Mouse (Mus musculus): Measurements from ENCODE around the gene Rwdd2b. TPM values are rescaled to one million over a fixed set of nuclear protein-coding genes. Genes with fewer than 3 reads are reported as not detected.

Gene Rwdd2b
- total RNA-seq, 1 experiment, result 4.6 TPM

DNA sequence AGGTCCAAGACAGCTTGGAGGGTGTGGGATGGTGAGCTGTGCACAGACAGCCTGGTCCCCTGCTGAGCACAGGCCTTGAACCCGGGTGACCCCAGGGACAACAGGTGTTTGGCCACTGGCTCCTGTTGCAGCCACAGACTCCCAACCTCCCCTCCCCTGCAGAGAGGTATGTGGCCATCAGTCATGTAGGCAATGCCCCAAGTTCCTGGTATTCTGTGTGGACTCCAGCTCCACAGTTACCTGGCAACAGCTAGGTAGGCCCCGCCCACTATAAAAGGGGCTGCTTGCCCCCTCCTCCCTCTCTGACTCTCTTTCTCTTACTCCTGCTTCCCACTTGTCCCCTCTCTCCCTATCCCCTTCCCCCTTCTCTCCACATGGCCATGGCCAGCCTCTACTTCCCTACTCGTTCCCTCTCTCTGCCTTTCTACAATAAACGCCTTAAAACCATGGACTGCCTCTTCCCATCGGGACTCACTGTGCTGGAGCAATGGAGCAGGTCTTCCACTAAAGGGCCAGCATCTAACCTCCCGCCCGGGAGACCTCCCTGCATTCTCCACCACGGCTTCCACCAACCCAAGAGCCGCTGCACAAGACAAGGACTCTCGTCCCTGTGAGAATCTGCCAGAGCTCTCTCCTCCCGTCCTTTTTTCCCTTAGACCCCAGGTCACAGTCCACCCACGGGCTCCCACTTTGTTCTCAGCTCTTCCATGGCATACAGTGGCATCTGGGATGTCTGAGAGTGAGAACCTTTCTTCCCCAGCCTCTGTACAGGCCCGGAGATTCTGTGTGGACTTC, 4.8 kb downstream of the Rwdd2b start:
- Histone ChIP-seq H3K4me1 (ENCODE audit: control insufficient read depth in 2 of 2, insufficient read depth in 2 of 2, low read length in 2 of 2, poor library complexity in 1 of 2) (peaks cover 2 to 10% of the 10 kb centered on the region in 2 experiments; a peak in 3 of 4 replicates), H3K27ac (ENCODE audit: insufficient read depth, low read depth, low read length, poor library complexity, severe bottlenecking) (no peak overlapping the region), H3K4me3 (ENCODE audit: insufficient read depth in 1 of 2, low read depth in 1 of 2, low read length in 2 of 2, poor library complexity in 1 of 2, severe bottlenecking in 1 of 2) (peak overlapping the region; percentile 1 to 49), H3K9me3 (ENCODE audit: control insufficient read depth, insufficient read depth, low read depth, low read length) (no peaks in the 10 kb centered on the region), H3K9ac (ENCODE audit: insufficient read depth, low read depth, low read length, poor library complexity, severe bottlenecking) (peak overlapping the region; percentile 1; the same call in 1 of the 2 replicates), H3K36me3 (ENCODE audit: control insufficient read depth, insufficient read depth, low read length, poor library complexity, severe bottlenecking) (no peaks in the 10 kb centered on the region)
- peak; percentile 52 for DNase-seq (ENCODE audit: low read depth, low spot score)
- in situ Hi-C loops (cut with MboI; ENCODE audit: low sequenced_read_pairs in 2 of 2, unreplicated experiment in 2 of 2), result no loop called here
- no peak for TF ChIP-seq CHD2 (IDR thresholded peaks at IDR 0.05; ENCODE audit: low read depth, low read length)
- no peak for TF ChIP-seq HCFC1 (IDR thresholded peaks at IDR 0.05; ENCODE audit: borderline replicate concordance, insufficient read depth, low read length)
- TF ChIP-seq ZNF384 (IDR thresholded peaks at IDR 0.05; ENCODE audit: low read depth, low read length), result no peak
- TF ChIP-seq MAFK (IDR thresholded peaks at IDR 0.05; ENCODE audit: insufficient read depth, low read depth, low read length), result no peak
- no peak for TF ChIP-seq ZC3H11A (IDR thresholded peaks at IDR 0.05; ENCODE audit: borderline replicate concordance, low read depth, low read length)

DNA sequence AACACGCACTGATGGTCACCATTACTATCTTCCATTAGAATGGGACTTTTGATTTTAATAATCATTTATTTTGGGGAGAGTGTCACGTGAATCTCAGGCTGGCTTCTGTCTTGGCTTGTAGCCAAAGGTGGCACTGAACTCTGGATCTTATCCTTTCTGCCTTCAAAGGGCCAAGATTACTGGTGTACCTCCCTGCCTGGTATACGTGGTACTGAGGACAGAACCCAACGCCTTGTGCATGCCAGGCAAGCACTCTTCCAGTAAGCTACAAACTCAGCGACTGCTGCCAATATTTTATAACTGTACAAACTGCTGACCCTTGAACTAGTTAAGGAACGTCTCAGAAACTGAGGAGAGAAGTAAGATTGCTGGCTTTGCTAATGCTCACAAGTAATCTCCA, 5.4 kb downstream of the Rwdd2b start:
- Histone ChIP-seq H3K9ac (ENCODE audit: insufficient read depth, low read depth, low read length, poor library complexity, severe bottlenecking) (no peak overlapping the region), H3K36me3 (ENCODE audit: control insufficient read depth, insufficient read depth, low read length, poor library complexity, severe bottlenecking) (no peaks in the 10 kb centered on the region), H3K9me3 (ENCODE audit: control insufficient read depth, insufficient read depth, low read depth, low read length) (no peaks in the 10 kb centered on the region), H3K4me3 (ENCODE audit: insufficient read depth in 1 of 2, low read depth in 1 of 2, low read length in 2 of 2, poor library complexity in 1 of 2, severe bottlenecking in 1 of 2) (no peak overlapping the region), H3K4me1 (ENCODE audit: control insufficient read depth in 2 of 2, insufficient read depth in 2 of 2, low read length in 2 of 2, poor library complexity in 1 of 2) (peaks cover 2 to 10% of the 10 kb centered on the region in 2 experiments; a peak in 3 of 4 replicates), H3K27ac (ENCODE audit: insufficient read depth, low read depth, low read length, poor library complexity, severe bottlenecking) (no peak overlapping the region)
- no peak for DNase-seq (ENCODE audit: low read depth, low spot score)
- in situ Hi-C loops (cut with MboI; ENCODE audit: low sequenced_read_pairs in 2 of 2, unreplicated experiment in 2 of 2), result no loop called here
- TF ChIP-seq ZNF384 (IDR thresholded peaks at IDR 0.05; ENCODE audit: low read depth, low read length) (no peak), CHD2 (IDR thresholded peaks at IDR 0.05; ENCODE audit: low read depth, low read length) (no peak), HCFC1 (IDR thresholded peaks at IDR 0.05; ENCODE audit: borderline replicate concordance, insufficient read depth, low read length) (no peak), ZC3H11A (IDR thresholded peaks at IDR 0.05; ENCODE audit: borderline replicate concordance, low read depth, low read length) (no peak), MAFK (IDR thresholded peaks at IDR 0.05; ENCODE audit: insufficient read depth, low read depth, low read length) (no peak)

DNA sequence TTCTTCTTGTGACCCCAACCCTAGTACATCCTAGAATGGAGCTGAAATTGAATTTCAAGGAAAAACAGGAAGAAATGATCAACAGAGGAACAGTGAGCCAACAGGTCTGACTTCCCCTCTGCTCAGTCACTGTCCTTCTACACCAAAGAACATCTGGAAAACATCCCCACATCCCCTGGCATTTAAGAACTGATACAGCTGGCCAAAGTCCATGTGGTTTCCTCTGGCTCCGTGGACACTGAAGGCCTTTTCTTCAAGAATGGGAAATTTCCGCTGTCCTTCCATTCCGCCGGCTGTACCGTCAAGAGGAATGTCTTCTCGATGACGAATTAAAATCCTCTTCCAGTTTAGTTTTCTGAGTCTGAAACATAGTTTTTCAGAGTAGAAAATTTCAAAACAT, 6.1 kb downstream of the Rwdd2b start:
- Histone ChIP-seq H3K4me3 (ENCODE audit: insufficient read depth in 1 of 2, low read depth in 1 of 2, low read length in 2 of 2, poor library complexity in 1 of 2, severe bottlenecking in 1 of 2) (no peak overlapping the region), H3K9ac (ENCODE audit: insufficient read depth, low read depth, low read length, poor library complexity, severe bottlenecking) (no peak overlapping the region), H3K9me3 (ENCODE audit: control insufficient read depth, insufficient read depth, low read depth, low read length) (no peaks in the 10 kb centered on the region), H3K4me1 (ENCODE audit: control insufficient read depth in 2 of 2, insufficient read depth in 2 of 2, low read length in 2 of 2, poor library complexity in 1 of 2) (peaks cover 2 to 10% of the 10 kb centered on the region in 2 experiments; a peak in 3 of 4 replicates), H3K36me3 (ENCODE audit: control insufficient read depth, insufficient read depth, low read length, poor library complexity, severe bottlenecking) (no peaks in the 10 kb centered on the region), H3K27ac (ENCODE audit: insufficient read depth, low read depth, low read length, poor library complexity, severe bottlenecking) (no peak overlapping the region)
- in situ Hi-C loops (cut with MboI; ENCODE audit: low sequenced_read_pairs in 2 of 2, unreplicated experiment in 2 of 2), result no loop called here
- DNase-seq (ENCODE audit: low read depth, low spot score), result no peak
- no peak for TF ChIP-seq MAFK (IDR thresholded peaks at IDR 0.05; ENCODE audit: insufficient read depth, low read depth, low read length)
- no peak for TF ChIP-seq HCFC1 (IDR thresholded peaks at IDR 0.05; ENCODE audit: borderline replicate concordance, insufficient read depth, low read length)
- TF ChIP-seq CHD2 (IDR thresholded peaks at IDR 0.05; ENCODE audit: low read depth, low read length), result no peak
- TF ChIP-seq ZNF384 (IDR thresholded peaks at IDR 0.05; ENCODE audit: low read depth, low read length), result no peak
- no peak for TF ChIP-seq ZC3H11A (IDR thresholded peaks at IDR 0.05; ENCODE audit: borderline replicate concordance, low read depth, low read length)

GRCm38 (mm10) chr16:87432033-87432814, 8.1 kb downstream of the Rwdd2b start, which contains the start of gene Ltn1:
Gene Ltn1, minus strand, starts transcription at chr16:87432612.
- peak; percentile 97 for DNase-seq (ENCODE audit: low read depth, low spot score)
- Histone ChIP-seq H3K9me3 (ENCODE audit: control insufficient read depth, insufficient read depth, low read depth, low read length) (no peaks in the 10 kb centered on the region), H3K36me3 (ENCODE audit: control insufficient read depth, insufficient read depth, low read length, poor library complexity, severe bottlenecking) (no peaks in the 10 kb centered on the region), H3K9ac (ENCODE audit: insufficient read depth, low read depth, low read length, poor library complexity, severe bottlenecking) (peak within 1 kb of the TSS; percentile 78), H3K4me1 (ENCODE audit: control insufficient read depth in 2 of 2, insufficient read depth in 2 of 2, low read length in 2 of 2, poor library complexity in 1 of 2) (peaks cover 2 to 8% of the 10 kb centered on the region in 2 experiments; a peak in 3 of 4 replicates), H3K4me3 (ENCODE audit: insufficient read depth in 1 of 2, low read depth in 1 of 2, low read length in 2 of 2, poor library complexity in 1 of 2, severe bottlenecking in 1 of 2) (peak within 1 kb of the TSS; percentile 84 to 99), H3K27ac (ENCODE audit: insufficient read depth, low read depth, low read length, poor library complexity, severe bottlenecking) (peak within 1 kb of the TSS; percentile 4; the same call in 1 of the 2 replicates)
- in situ Hi-C loops (cut with MboI; ENCODE audit: low sequenced_read_pairs in 2 of 2, unreplicated experiment in 2 of 2), result no loop called here
- TF ChIP-seq ZC3H11A (IDR thresholded peaks at IDR 0.05; ENCODE audit: borderline replicate concordance, low read depth, low read length), result no peak
- peak; percentile 91 for TF ChIP-seq CHD2 (IDR thresholded peaks at IDR 0.05; ENCODE audit: low read depth, low read length)
- no peak for TF ChIP-seq ZNF384 (IDR thresholded peaks at IDR 0.05; ENCODE audit: low read depth, low read length)
- no peak for TF ChIP-seq HCFC1 (IDR thresholded peaks at IDR 0.05; ENCODE audit: borderline replicate concordance, insufficient read depth, low read length)
- TF ChIP-seq MAFK (IDR thresholded peaks at IDR 0.05; ENCODE audit: insufficient read depth, low read depth, low read length), result no peak

Measured in ES-E14 (cell line).